Mouse (Mus musculus) ES-E14 (cell line): Measurements from ENCODE around the gene Galnt3. TPM values are rescaled to one million over a fixed set of nuclear protein-coding genes. Genes with fewer than 3 reads are reported as not detected.

Experiments
- DNase-seq: peaks from one replicate; pipeline ENCODE4 v3.0.0-alpha.2; 2013; ENCODE audit warnings: low read depth, low spot score
- H3K27ac ChIP-seq: 2 replicates; pipeline ENCODE4 v1.5.1; 2012; ENCODE audit warnings: low read depth, mild to moderate bottlenecking, low read length, moderate library complexity, mixed read lengths; ENCODE audit not compliant: poor library complexity, insufficient read depth, severe bottlenecking
- H3K36me3 ChIP-seq: 2 replicates; pipeline ENCODE4 v1.6.1; 2012; ENCODE audit warnings: mild to moderate bottlenecking, low read length, moderate library complexity, mixed read lengths; ENCODE audit not compliant: control insufficient read depth, poor library complexity, insufficient read depth, severe bottlenecking
- H3K4me1 ChIP-seq, 2 experiments: fragments of 150-350 bp in 1 of 2; sonication (generic) in 1 of 2; 2 replicates each; pipeline ENCODE4 v1.6.1; 2012; ENCODE audit warnings: low read length in 2 of 2, mild to moderate bottlenecking in 1 of 2, mixed read lengths in 1 of 2; ENCODE audit not compliant: control insufficient read depth in 2 of 2, insufficient read depth in 2 of 2, poor library complexity in 1 of 2
- H3K4me3 ChIP-seq, 2 experiments: fragments of 150-350 bp in 1 of 2; sonication (generic) in 1 of 2; 2 replicates each; pipeline ENCODE4 v1.5.1; 2012; ENCODE audit warnings: low read length in 2 of 2, low read depth in 1 of 2, mild to moderate bottlenecking in 1 of 2, mixed read lengths in 1 of 2; ENCODE audit not compliant: insufficient read depth in 1 of 2, poor library complexity in 1 of 2, severe bottlenecking in 1 of 2
- H3K9ac ChIP-seq: 2 replicates; pipeline ENCODE4 v1.6.1; 2012; ENCODE audit warnings: low read depth, mild to moderate bottlenecking, low read length, mixed read lengths; ENCODE audit not compliant: poor library complexity, insufficient read depth, severe bottlenecking
- H3K9me3 ChIP-seq: fragments of 150-350 bp; sonication (generic); 2 replicates; pipeline ENCODE4 v1.6.1; 2012; ENCODE audit warnings: low read depth, mild to moderate bottlenecking, low read length; ENCODE audit not compliant: control insufficient read depth, insufficient read depth
- CHD2 ChIP-seq: IDR thresholded peaks from 2 replicates; pipeline ENCODE4 v1.6.1; 2014; ENCODE audit warnings: mild to moderate bottlenecking, low read depth, low read length, inconsistent platforms
- HCFC1 ChIP-seq: IDR thresholded peaks from 2 replicates; pipeline ENCODE4 v1.6.1; 2012; ENCODE audit warnings: low read length, inconsistent platforms, borderline replicate concordance; ENCODE audit not compliant: insufficient read depth
- MAFK ChIP-seq: IDR thresholded peaks from 2 replicates; pipeline ENCODE4 v1.6.1; 2014; ENCODE audit warnings: mild to moderate bottlenecking, low read depth, low read length, inconsistent platforms; ENCODE audit not compliant: insufficient read depth
- ZC3H11A ChIP-seq: IDR thresholded peaks from 2 replicates; pipeline ENCODE4 v1.6.1; 2012; ENCODE audit warnings: low read depth, mild to moderate bottlenecking, inconsistent platforms, low read length, borderline replicate concordance
- ZNF384 ChIP-seq: IDR thresholded peaks from 2 replicates; pipeline ENCODE4 v1.6.1; 2012; ENCODE audit warnings: low read depth, low read length, inconsistent platforms
- in situ Hi-C, 2 experiments: fragments of 600-800 bp; cut with MboI; formaldehyde crosslinking; loops; one replicate each; pipeline ENCODE4 v1.15.1; 2025; ENCODE audit warnings: low sequenced_read_pairs in 2 of 2, inconsistent platforms in 1 of 2; ENCODE audit not compliant: unreplicated experiment in 2 of 2
- total RNA-seq: library from RNA; depleted of rRNA; stranded (reverse); fragments of 300-350 nt; gene quantifications from 2 replicates; pipeline ENCODE4 v1.2.3, GENCODE M21; 2012

The Galnt3 gene
- total RNA-seq, 1 experiment = 2.4 TPM

DNA sequence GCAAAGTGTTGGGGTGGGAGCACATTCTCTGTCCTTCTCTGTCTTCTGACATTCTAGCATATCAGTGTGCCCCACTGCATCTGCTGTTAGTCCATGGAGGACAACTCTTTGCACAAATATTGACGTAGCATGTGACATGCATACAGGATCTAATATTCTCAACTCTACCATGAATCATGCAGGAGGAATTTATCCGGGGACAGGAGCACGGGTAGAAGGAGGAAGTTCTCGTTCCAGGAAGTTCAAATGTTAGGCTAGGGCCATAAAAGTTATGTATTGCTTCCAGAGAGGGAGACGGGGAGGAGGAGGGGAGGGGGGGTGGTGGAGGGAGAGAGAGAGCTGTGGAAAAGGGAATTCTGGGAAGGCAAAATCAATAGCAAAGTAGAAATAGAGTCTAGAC lies 20.0 kb upstream of the Galnt3 start:
- no peak for DNase-seq
- H3K36me3 ChIP-seq = no peaks in the 10 kb centered on the region
- in situ Hi-C loops = no loop called here
- H3K27ac ChIP-seq = no peak overlapping the region
- TF ChIP-seq ZC3H11A (no peak), CHD2 (no peak), MAFK (no peak), HCFC1 (no peak), ZNF384 (no peak)
- H3K9me3 ChIP-seq = no peaks in the 10 kb centered on the region
- no peak overlapping the region for H3K9ac ChIP-seq
- no peak overlapping the region for H3K4me3 ChIP-seq
- H3K4me1 ChIP-seq = no peaks in the 10 kb centered on the region

DNA sequence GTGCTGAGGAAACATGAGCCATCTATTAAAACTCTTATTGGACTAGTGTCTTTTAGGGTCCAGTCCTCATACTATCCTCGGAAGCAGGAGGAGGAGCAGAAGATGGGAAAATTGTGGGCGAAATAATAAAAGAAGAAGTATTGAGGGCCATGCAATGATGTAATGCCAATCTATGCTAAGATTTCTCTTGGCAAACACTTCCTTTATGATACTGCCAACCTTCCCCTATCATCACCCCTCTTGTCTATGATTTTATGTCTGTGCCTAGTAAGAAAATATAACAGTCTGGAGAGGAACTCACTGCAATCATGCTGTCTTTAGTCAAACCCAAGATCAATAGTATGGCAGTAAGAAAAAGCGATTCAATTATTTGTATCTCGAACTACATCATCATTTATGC lies 18.5 kb upstream of the Galnt3 start:
- in situ Hi-C loops = no loop called here
- TF ChIP-seq HCFC1 = no peak
- no peak for TF ChIP-seq ZNF384
- no peak for TF ChIP-seq CHD2
- no peak for TF ChIP-seq ZC3H11A
- no peak for TF ChIP-seq MAFK
- H3K9ac ChIP-seq = no peak overlapping the region

DNA sequence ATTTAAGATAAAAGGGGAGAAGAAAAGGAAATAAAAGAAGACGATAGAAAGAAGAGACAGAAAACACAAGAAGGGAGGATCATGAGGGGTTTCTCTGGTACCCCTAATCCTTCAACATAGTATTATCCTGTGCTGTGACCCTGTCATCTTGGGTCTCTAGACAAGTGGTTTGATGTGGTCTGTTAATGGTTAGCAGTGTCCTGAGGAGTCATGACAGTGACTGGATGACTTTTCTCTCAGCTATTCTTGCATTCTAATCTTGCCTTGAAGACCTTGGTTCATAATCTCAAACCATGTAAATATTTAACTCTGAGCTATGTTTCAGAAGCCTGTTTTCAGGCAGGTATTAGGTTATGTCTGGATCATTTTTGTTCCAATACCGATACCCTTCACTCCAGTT lies 17.9 kb upstream of the Galnt3 start:
- H3K9me3 ChIP-seq = no peaks in the 10 kb centered on the region
- no peak for TF ChIP-seq ZNF384
- TF ChIP-seq ZC3H11A = no peak
- TF ChIP-seq HCFC1 = no peak
- TF ChIP-seq MAFK = no peak
- TF ChIP-seq CHD2 = no peak
- no peak overlapping the region for H3K4me3 ChIP-seq
- H3K4me1 ChIP-seq = no peaks in the 10 kb centered on the region
- no peak overlapping the region for H3K27ac ChIP-seq
- in situ Hi-C loops = no loop called here
- DNase-seq = no peak
- H3K36me3 ChIP-seq = no peaks in the 10 kb centered on the region
- no peak overlapping the region for H3K9ac ChIP-seq

More for the DNA sequence above, 18.5 kb upstream of the Galnt3 start:
- no peak overlapping the region for H3K4me3 ChIP-seq
- no peaks in the 10 kb centered on the region for H3K9me3 ChIP-seq
- H3K27ac ChIP-seq = no peak overlapping the region
- no peak for DNase-seq
- H3K4me1 ChIP-seq = no peaks in the 10 kb centered on the region
- no peaks in the 10 kb centered on the region for H3K36me3 ChIP-seq

DNA sequence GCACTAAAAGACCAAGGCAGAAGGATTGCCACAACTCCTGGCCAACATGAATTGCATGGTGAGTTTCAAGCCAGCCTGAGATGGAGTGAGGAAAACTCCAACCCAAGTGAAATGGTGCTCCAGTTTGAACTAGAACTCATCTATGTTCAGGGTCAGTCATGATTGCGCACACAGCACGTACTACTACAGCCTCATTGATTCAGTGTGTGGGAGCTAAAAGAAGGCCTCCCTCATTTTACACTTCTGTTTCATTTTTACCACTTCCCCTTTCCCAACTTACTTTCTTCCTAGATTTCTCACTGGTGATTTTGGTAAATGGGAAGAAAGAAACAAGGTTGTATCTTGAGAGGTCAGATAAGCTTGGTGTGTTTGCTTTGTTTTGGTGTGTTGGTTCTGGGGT lies 17.5 kb upstream of the Galnt3 start:
- H3K36me3 ChIP-seq = no peaks in the 10 kb centered on the region
- H3K4me1 ChIP-seq = no peaks in the 10 kb centered on the region
- H3K9me3 ChIP-seq = no peaks in the 10 kb centered on the region
- no peak overlapping the region for H3K4me3 ChIP-seq
- no peak overlapping the region for H3K27ac ChIP-seq
- DNase-seq = no peak
- H3K9ac ChIP-seq = no peak overlapping the region
- TF ChIP-seq HCFC1 = no peak
- TF ChIP-seq ZNF384 = no peak
- no peak for TF ChIP-seq MAFK
- TF ChIP-seq ZC3H11A = no peak
- TF ChIP-seq CHD2 = no peak
- in situ Hi-C loops = no loop called here

DNA sequence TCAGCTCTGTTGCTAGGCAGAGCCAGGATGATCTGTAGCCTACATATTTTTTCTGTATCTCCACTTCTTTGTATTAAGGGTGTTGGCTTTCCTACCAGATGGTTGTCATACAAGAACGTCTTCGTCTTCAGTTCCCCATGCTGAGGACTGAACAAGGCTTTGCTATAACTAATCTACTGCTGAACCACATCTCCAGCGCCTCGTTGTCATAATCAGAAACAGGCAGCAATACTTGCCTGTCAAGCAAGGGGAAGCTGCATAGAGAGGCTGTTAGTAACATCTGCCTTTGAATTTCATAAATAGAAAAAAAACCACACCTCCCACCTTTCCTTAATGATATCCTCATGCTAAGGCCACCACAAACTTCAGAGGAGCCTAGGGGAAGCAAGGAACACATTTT lies 15.5 kb upstream of the Galnt3 start:
- Histone ChIP-seq H3K9me3 (no peaks in the 10 kb centered on the region), H3K36me3 (no peaks in the 10 kb centered on the region), H3K27ac (no peak overlapping the region), H3K4me1 (no peaks in the 10 kb centered on the region), H3K4me3 (no peak overlapping the region), H3K9ac (no peak overlapping the region)
- in situ Hi-C loops = no loop called here
- no peak for TF ChIP-seq ZNF384
- TF ChIP-seq MAFK = no peak
- TF ChIP-seq CHD2 = no peak
- TF ChIP-seq HCFC1 = no peak
- no peak for TF ChIP-seq ZC3H11A
- no peak for DNase-seq
